Mouse (Mus musculus) limb, embryonic 13.5 days (tissue): ENCODE data around the gene Insl3. TPM values are rescaled to one million over a fixed set of nuclear protein-coding genes. Genes with fewer than 3 reads are reported as not detected.

ENCODE experiments used
- ATAC-seq: fragments of 200-750 bp; cut with Nextera tagmentation; 2 replicates; pipeline ENCODE4 v1.8.0; 2017; ENCODE audit warnings: low read depth, moderate number of reproducible peaks, moderate TSS enrichment; ENCODE audit not compliant: low FRiP score
- H3K27ac ChIP-seq: fragments of 300-500 bp; sonication (generic); 2 replicates; pipeline ENCODE4 v1.5.1; 2015; ENCODE audit warnings: inconsistent platforms, mild to moderate bottlenecking, moderate library complexity
- H3K27me3 ChIP-seq: fragments of 300-500 bp; sonication (generic); 2 replicates; pipeline ENCODE4 v1.6.1; 2015; ENCODE audit warnings: mild to moderate bottlenecking, inconsistent platforms
- H3K36me3 ChIP-seq: fragments of 300-500 bp; sonication (generic); 2 replicates; pipeline ENCODE4 v1.6.1; 2015; ENCODE audit warnings: inconsistent platforms, mild to moderate bottlenecking, moderate library complexity
- H3K4me1 ChIP-seq: fragments of 300-500 bp; sonication (generic); 2 replicates; pipeline ENCODE4 v1.6.1; 2015; ENCODE audit warnings: inconsistent platforms
- H3K4me2 ChIP-seq: fragments of 300-500 bp; sonication (generic); replicated peaks from 2 replicates; pipeline ENCODE4 v1.6.1; 2015; ENCODE audit warnings: inconsistent platforms, mild to moderate bottlenecking, moderate library complexity
- H3K4me3 ChIP-seq: fragments of 300-500 bp; sonication (generic); 2 replicates; pipeline ENCODE4 v1.5.1; 2015; ENCODE audit warnings: moderate library complexity, mild to moderate bottlenecking, inconsistent platforms
- H3K9ac ChIP-seq: fragments of 300-500 bp; sonication (generic); 2 replicates; pipeline ENCODE4 v1.6.1; 2015; ENCODE audit warnings: mild to moderate bottlenecking, inconsistent platforms
- H3K9me3 ChIP-seq: fragments of 300-500 bp; sonication (generic); 2 replicates; pipeline ENCODE4 v1.6.1; 2016; ENCODE audit warnings: inconsistent platforms
- WGBS: fragments of 180-500 bp; shearing (Covaris S2); methylation state at CpG from one replicate; pipeline ENCODE4 v1.1.7; 2015; 5-methylcytosine and 5-hydroxymethylcytosine counted together
- polyA plus RNA-seq: library from polyadenylated mRNA; unstranded; fragments of >200 nt; fragmentation: Nextera tagmentation; extraction: Ambion mirVana; gene quantifications from 2 replicates; pipeline ENCODE4 v1.2.1, GENCODE M21; 2015

The Insl3 gene
- polyA plus RNA-seq, 1 experiment from 2014 or later: 0.48 TPM

DNA sequence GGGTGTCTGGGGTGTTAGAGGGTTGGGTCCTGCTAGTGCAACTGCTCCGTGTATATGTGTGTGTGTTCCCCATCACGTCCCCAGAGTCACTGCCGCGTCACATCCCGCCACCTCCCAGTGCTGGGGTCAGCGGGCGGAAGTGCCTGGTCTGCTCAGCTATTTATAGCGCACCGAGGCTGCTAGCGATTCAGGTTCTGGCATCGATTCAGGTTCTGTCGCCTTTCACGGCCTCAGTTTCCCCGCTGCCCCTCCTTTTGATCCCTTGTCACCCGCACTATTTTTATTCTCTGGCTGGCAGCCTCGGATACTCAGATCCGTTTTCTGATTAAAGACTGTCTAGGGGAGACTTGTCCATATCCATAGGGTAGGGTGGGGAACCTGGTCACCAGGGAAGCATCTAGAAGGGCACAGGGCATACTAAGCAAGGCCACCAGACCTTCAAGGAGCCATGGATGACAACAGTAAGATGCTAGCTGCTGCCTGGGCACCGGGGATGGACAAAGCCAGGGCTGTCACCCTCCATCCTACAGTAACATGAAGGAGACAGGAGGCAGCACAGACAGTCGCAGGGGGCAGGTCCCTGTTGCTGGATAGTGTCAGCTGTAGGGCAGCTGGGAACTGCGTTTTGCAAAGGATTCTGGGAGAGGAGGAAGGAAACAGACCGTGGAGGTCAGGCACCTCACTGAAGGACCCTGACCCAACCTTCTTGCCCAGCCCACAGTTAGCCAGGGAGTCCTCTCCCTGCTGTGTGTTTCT, 20.6 kb upstream of the Insl3 start:
- H3K4me3 ChIP-seq: no peak overlapping the region; the same call in 1 of the 2 replicates
- H3K27ac ChIP-seq: no peak overlapping the region
- H3K9ac ChIP-seq: no peak overlapping the region

DNA sequence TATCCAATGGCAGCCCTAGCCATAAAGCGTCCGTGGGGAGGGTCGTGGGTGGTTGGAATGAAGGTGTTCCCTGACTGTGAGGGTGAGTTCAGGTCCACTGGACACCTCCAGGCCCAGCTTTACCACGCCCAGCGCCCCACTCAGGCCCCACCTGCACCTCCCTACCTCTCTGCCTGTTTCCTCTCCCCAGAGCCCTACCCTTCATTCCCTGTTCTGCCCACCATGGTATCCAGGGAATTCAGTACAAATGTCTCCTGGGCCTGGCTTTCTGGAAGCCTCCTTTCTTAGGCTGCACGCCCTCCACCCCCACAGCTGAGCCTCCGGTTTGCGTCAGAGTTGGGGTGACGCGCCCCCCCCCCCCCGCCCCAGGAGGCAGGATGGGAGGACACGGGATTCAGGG, 18.8 kb upstream of the Insl3 start:
- ATAC-seq: no peak
- H3K4me1 ChIP-seq: peaks cover 38% of the 10 kb centered on the region
- H3K9ac ChIP-seq: no peak overlapping the region
- no peak overlapping the region for H3K27ac ChIP-seq
- no peaks in the 10 kb centered on the region for H3K9me3 ChIP-seq
- H3K4me3 ChIP-seq: peak overlapping the region; percentile 50
- WGBS: 15% methylated on average over 6 of the region's 12 CpGs
- no peaks in the 10 kb centered on the region for H3K36me3 ChIP-seq
- peak overlapping the region; percentile 93 for H3K4me2 ChIP-seq
- H3K27me3 ChIP-seq: peaks cover 73% of the 10 kb centered on the region

More for the DNA sequence above, 20.6 kb upstream of the Insl3 start:
- Histone ChIP-seq H3K9me3 (no peaks in the 10 kb centered on the region), H3K4me2 (peak overlapping the region; percentile 40), H3K4me1 (peaks cover 38% of the 10 kb centered on the region), H3K27me3 (peaks cover 84% of the 10 kb centered on the region), H3K36me3 (no peaks in the 10 kb centered on the region)
- ATAC-seq: no peak
- WGBS: 2% methylated on average over 21 of the region's 21 CpGs

DNA sequence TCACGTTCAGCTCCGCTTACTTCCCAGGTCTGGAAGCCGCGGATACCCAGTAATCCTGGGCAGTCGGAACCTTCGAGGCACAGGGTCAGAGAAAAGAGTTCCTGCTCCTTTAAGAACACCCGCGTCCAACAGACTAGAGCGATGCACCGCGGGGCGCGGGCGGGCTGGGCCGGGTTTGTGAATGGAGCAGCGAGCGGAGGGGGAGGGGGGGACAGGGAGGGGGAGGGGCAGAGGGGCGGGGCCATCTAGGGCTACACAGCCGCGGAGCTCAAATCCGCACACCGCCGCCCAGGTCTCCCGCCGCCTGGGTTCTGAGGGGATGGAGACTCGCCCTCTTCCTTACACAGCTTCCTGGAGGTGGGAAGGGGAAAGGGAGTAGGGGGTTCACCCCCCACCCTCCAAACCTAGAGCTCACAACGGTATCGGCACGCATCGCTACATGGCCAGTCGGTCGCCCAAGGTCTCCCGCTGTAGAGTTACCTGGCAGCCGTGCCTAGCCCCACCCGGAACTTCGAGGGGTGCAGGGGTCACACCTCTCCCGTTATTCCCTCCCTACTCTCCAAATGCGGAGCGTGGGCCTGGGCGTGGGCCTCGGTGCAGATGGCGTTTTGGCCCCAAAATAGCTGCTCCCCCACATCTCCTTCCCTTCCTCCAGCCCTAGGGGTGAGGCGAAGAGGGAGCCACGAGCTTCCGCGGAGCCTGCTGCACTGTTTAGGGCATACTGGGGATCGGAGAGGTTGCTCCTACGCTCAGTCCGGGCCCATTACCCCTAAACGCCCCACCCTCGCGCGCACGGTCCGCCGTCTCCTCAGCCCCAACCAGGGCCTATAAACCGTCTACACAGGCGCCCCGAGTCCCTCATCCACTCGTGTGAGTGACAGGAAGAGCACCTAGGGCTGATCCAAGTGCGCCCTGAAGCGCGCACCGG, 18.1 kb upstream of the Insl3 start:
- ATAC-seq: peak; percentile 29
- H3K4me2 ChIP-seq: peak overlapping the region; percentile 93
- under 1% methylated on average over 64 of the region's 64 CpGs for WGBS
- H3K36me3 ChIP-seq: no peaks in the 10 kb centered on the region
- H3K9ac ChIP-seq: 0 out of 2 replicates have a peak overlapping the region, but pooled peaks have one; percentile 19
- H3K4me1 ChIP-seq: peaks cover 40% of the 10 kb centered on the region
- peak overlapping the region; percentile 50 for H3K4me3 ChIP-seq
- peaks cover 75% of the 10 kb centered on the region for H3K27me3 ChIP-seq
- H3K9me3 ChIP-seq: no peaks in the 10 kb centered on the region
- no peak overlapping the region for H3K27ac ChIP-seq

DNA sequence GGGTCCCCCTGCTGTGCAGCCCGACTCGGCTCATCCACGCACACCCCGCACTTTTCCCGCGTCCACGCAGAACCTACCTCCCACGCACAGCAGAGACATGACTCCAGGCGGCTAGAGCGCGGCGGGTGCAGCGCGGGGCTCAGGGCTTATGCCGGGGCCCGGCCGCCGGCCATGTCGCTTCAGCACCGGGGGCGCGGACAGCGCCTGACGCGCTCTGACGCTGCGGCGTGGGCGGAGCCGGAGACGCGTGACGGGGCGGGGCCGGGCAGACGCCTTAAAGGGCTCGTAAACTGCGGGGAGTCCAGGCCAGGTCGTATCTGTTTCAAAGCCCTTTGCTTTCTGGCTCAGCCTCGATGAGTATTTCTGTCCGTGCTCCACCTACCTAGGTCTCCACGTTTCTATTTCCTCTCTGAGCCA, 17.5 kb upstream of the Insl3 start, which contains the start of gene Unc13a:
Gene Unc13a, minus strand, starts transcription at position 209 of the 417 bp plus-strand sequence.
- H3K4me3 ChIP-seq: peak within 1 kb of the TSS; percentile 50
- peaks cover 42% of the 10 kb centered on the region for H3K4me1 ChIP-seq
- ATAC-seq: peak; percentile 78
- H3K4me2 ChIP-seq: peak within 1 kb of the TSS; percentile 93
- no peaks in the 10 kb centered on the region for H3K36me3 ChIP-seq
- no peak within 1 kb of the TSS for H3K27ac ChIP-seq
- no peaks in the 10 kb centered on the region for H3K9me3 ChIP-seq
- peaks cover 74% of the 10 kb centered on the region for H3K27me3 ChIP-seq
- H3K9ac ChIP-seq: 0 out of 2 replicates have a peak within 1 kb of the TSS, but pooled peaks have one; percentile 19
- under 1% methylated on average over 42 of the region's 42 CpGs for WGBS

DNA sequence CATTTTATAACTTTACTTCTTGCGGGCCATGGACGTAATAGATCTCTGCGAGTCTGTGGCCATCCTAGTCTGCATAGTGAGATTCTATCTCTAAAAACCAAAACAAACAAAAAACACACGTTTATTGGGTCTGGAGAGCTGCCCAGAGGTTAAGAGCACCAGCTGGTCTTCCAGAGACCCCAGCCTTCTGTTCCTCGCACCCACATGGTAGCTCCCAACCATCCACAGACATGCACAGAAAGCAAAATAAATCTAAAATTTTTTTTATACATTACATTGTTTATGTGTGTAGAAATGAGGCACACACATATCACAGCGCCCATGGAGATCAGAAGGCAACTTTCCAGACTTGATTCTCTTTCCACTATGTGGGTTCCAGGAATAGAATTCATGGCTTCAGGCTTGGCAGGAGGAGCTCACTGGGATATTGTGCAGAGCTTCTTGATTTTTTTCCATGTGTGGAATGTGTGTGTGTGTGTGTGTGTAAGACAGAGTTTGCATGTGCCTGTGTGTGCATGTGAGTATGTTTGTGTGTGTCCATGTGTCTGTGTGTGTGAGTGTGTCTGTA, 16.8 kb upstream of the Insl3 start:
- 47% methylated on average over 6 of the region's 6 CpGs for WGBS
- Histone ChIP-seq H3K4me1 (peaks cover 40% of the 10 kb centered on the region), H3K4me3 (peak overlapping the region; percentile 50), H3K27ac (no peak overlapping the region), H3K36me3 (no peaks in the 10 kb centered on the region), H3K4me2 (peak overlapping the region; percentile 93), H3K27me3 (peaks cover 74% of the 10 kb centered on the region), H3K9me3 (no peaks in the 10 kb centered on the region), H3K9ac (no peak overlapping the region)
- ATAC-seq: no peak

DNA sequence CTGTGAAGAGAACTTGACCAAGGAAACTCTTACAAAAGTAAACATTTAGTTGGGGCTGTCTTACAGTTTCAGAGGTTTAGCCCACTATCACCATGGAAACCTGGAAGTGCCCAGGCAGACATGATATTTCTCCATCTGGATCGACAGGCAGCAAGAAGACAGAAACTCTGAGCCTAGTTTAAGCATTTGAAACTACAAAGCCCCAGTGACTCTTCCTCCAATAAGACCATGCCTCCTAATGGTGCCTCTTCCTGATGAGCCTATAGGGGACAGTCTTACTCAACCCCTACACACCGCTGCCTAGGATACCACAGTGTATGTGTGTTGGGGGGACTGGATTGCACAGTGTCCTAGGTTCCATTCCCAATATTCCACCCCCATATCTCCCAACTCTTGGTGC, 14.9 kb upstream of the Insl3 start:
- Histone ChIP-seq H3K4me1 (peaks cover 25% of the 10 kb centered on the region), H3K9me3 (no peaks in the 10 kb centered on the region), H3K27me3 (peaks cover 74% of the 10 kb centered on the region), H3K4me2 (no peak overlapping the region), H3K27ac (no peak overlapping the region), H3K36me3 (no peaks in the 10 kb centered on the region), H3K9ac (no peak overlapping the region), H3K4me3 (no peak overlapping the region)
- 74% methylated on average over 2 of the region's 2 CpGs for WGBS
- no peak for ATAC-seq

DNA sequence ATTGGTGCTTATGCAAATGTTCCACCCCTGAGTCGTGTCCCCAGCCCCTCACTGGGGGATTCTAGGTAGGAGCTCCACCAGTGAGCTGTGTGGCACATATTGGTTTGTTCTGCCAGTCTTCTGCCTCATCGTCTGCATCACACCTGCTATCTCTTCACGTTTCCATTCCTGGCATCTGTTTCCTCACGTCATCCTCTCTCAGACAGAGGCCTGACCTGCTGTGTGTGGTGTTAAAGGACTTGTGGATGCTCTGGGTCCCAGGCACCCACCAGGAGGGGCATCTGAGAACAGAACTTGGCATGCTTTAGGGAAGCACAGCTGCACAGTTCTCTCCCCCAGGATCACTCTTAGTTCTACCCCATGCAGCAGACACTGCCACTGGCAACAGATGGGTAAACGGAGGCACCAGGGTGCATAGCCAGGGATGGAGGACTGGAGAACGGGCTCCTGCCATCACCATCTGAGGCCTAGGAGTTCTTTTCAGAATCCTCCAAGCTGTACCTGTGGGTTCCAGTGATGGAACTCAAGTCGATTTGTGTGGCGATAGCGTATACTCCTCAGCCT, 13.5 kb upstream of the Insl3 start:
- Histone ChIP-seq H3K9me3 (no peaks in the 10 kb centered on the region), H3K27ac (no peak overlapping the region), H3K4me2 (peak overlapping the region; percentile 87), H3K9ac (peak overlapping the region; percentile 74; the same call in 1 of the 2 replicates), H3K4me3 (peak overlapping the region; percentile 65), H3K27me3 (peaks cover 74% of the 10 kb centered on the region), H3K4me1 (peaks cover 29% of the 10 kb centered on the region), H3K36me3 (no peaks in the 10 kb centered on the region)
- no peak for ATAC-seq
- 24% methylated on average over 9 of the region's 9 CpGs for WGBS

DNA sequence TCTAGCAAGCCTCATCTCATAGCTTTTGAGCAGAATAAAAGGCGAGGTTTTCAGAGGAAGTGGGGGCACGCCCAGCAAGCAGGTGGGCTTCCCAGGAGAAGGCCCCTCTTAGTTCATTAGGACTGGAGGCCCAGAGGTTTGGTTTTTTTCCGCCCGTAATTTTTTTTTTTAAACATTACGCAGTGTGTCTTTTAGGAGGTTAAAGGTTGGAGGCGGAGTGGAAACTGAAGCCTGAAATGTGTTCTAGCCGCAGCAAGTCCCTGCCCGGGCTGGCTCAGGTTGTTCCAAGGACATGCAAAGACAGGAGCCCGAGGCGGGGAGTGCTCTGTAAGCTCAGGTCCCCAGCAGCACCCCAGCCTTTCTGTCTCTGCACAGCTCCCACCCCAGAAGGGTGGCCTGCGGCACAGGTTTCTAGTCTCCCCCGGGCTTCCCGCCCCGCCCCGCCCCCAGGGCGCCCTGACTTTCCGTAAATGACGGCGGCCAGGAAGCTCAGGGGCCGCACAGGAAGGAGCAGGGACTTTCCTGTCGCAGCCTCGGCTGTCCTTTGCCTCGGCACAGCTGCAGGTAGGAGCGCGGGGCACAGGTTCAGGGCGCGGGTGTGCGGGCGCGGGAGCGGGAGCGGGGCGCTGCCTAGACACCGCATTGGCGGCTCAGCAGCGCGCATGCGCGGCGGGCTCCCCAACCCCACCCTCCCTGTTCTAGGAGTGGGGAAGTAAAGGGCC, 12.8 kb upstream of the Insl3 start, which contains the start of gene Jak3:
Gene Jak3, plus strand, starts transcription at position 277 of the 722 bp plus-strand sequence.
- Histone ChIP-seq H3K4me3 (peak within 1 kb of the TSS; percentile 65), H3K27ac (peak within 1 kb of the TSS; percentile 44; the same call in 1 of the 2 replicates), H3K4me2 (peak within 1 kb of the TSS; percentile 87), H3K9ac (peak within 1 kb of the TSS; percentile 74), H3K4me1 (peaks cover 29% of the 10 kb centered on the region), H3K27me3 (peaks cover 74% of the 10 kb centered on the region), H3K9me3 (no peaks in the 10 kb centered on the region), H3K36me3 (no peaks in the 10 kb centered on the region)
- 3% methylated on average over 40 of the region's 40 CpGs for WGBS
- no peak for ATAC-seq

DNA sequence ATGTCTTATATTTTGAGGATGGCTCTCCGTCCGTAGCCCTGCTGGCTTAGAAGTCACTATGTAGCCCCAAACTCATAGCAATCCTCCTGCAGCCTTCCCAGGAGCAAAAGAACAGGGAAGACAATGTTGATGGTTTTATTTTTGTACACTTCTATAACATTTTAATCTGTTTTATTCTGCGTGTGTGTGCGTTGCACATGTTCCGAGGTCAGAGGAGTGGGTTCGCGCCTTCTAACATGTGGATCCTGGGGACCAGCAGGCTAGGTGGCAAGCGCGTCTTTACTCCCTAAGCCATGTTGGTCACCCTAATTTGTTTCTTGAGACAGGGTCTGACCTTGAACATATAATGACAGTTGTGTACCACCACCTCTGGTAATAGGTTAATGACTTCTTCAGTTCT, 12.2 kb upstream of the Insl3 start:
- Histone ChIP-seq H3K9ac (peak overlapping the region; percentile 74), H3K27me3 (peaks cover 77% of the 10 kb centered on the region), H3K36me3 (no peaks in the 10 kb centered on the region), H3K4me3 (peak overlapping the region; percentile 65), H3K4me1 (peaks cover 28% of the 10 kb centered on the region), H3K9me3 (no peaks in the 10 kb centered on the region), H3K27ac (no peak overlapping the region), H3K4me2 (peak overlapping the region; percentile 87)
- no peak for ATAC-seq
- WGBS: 56% methylated on average over 9 of the region's 9 CpGs

DNA sequence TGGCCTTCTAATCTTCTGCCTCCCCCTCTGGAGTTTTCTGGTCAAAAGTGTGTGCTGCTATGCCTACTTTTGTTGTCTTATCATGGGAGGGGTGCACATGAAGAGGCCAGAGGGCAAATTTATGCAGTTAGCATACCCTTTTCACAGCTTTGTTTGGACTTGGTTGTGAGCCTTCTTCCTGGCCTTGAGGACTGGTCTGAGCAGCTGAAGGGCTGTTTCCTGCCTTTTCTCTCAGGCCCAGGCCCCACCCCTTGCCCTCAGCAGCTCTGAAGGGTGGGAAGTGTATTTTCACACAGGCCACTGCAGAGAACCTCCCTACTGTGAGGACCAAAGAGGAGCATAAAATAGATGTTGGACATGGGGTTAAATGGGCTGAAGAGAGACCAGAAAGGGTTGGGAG, 11.5 kb upstream of the Insl3 start:
- ATAC-seq: no peak
- Histone ChIP-seq H3K36me3 (no peaks in the 10 kb centered on the region), H3K9me3 (no peaks in the 10 kb centered on the region), H3K4me1 (peaks cover 26% of the 10 kb centered on the region), H3K4me2 (no peak overlapping the region), H3K27me3 (peaks cover 84% of the 10 kb centered on the region), H3K4me3 (no peak overlapping the region), H3K9ac (0 out of 2 replicates have a peak overlapping the region, but pooled peaks have one; percentile 5), H3K27ac (no peak overlapping the region)

DNA sequence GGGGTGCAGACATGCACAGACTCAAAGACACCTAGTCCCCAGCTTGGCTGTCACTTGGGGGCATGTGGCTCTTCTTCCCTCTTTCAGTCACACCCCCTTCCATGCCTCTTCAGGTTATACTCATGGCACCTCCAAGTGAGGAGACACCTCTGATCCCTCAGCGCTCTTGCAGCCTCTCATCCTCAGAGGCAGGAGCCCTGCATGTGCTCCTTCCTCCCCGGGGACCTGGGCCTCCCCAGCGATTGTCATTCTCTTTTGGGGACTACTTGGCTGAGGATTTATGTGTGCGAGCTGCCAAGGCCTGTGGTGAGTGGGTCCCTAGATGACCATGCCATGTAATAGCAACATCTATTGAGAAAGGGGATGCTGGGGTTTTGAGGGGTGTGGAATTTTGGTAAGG, 10.8 kb upstream of the Insl3 start:
- no peak for ATAC-seq
- Histone ChIP-seq H3K36me3 (no peaks in the 10 kb centered on the region), H3K9ac (no peak overlapping the region), H3K4me2 (no peak overlapping the region), H3K4me1 (peaks cover 26% of the 10 kb centered on the region), H3K9me3 (no peaks in the 10 kb centered on the region), H3K4me3 (no peak overlapping the region), H3K27ac (no peak overlapping the region), H3K27me3 (peaks cover 84% of the 10 kb centered on the region)
- 57% methylated on average over 4 of the region's 4 CpGs for WGBS
